Mouse (Mus musculus) lung, embryonic 14.5 days (tissue): Measurements from ENCODE around the gene Nob1. TPM values are rescaled to one million over a fixed set of nuclear protein-coding genes. Genes with fewer than 3 reads are reported as not detected.

Experiments used
- ATAC-seq: fragments of 200-750 bp; cut with Nextera tagmentation; 2 replicates; pipeline ENCODE4 v1.8.0; 2017; ENCODE audit warnings: mild to moderate bottlenecking, moderate TSS enrichment, moderate library complexity; ENCODE audit not compliant: insufficient read depth
- DNase-seq: peaks from one replicate; pipeline ENCODE4 v3.0.0-alpha.2; 2015
- H3K27ac ChIP-seq: fragments of 300-500 bp; sonication (generic); 2 replicates; pipeline ENCODE4 v1.5.1; 2014; ENCODE audit warnings: low read depth, mild to moderate bottlenecking, moderate library complexity
- H3K27me3 ChIP-seq: fragments of 300-500 bp; sonication (generic); 2 replicates; pipeline ENCODE4 v1.6.1; 2014; ENCODE audit warnings: low read length, control low read depth; ENCODE audit not compliant: insufficient read depth
- H3K36me3 ChIP-seq: fragments of 300-500 bp; sonication (generic); 2 replicates; pipeline ENCODE4 v1.6.1; 2014; ENCODE audit warnings: control low read depth; ENCODE audit not compliant: insufficient read depth
- H3K4me1 ChIP-seq: fragments of 300-500 bp; sonication (generic); 2 replicates; pipeline ENCODE4 v1.6.1; 2014; ENCODE audit warnings: antibody characterized with exemption, control low read depth; ENCODE audit not compliant: insufficient read depth
- H3K4me2 ChIP-seq: fragments of 300-500 bp; sonication (generic); 2 replicates; pipeline ENCODE4 v1.6.1; 2014; ENCODE audit warnings: mild to moderate bottlenecking
- H3K4me3 ChIP-seq: fragments of 300-500 bp; sonication (generic); 2 replicates; pipeline ENCODE4 v1.5.1; 2014; ENCODE audit warnings: low read depth, low read length
- H3K9ac ChIP-seq: fragments of 300-500 bp; sonication (generic); 2 replicates; pipeline ENCODE4 v1.6.1; 2014
- H3K9me3 ChIP-seq: fragments of 300-500 bp; sonication (generic); 2 replicates; pipeline ENCODE4 v1.6.1; 2016; ENCODE audit warnings: low read depth, low read length, control low read depth
- CTCF ChIP-seq: IDR thresholded peaks from 2 replicates; pipeline ENCODE4 v1.5.1; 2016; ENCODE audit warnings: antibody characterized with exemption, low read depth
- WGBS: fragments of 180-500 bp; shearing (Covaris S2); extraction: QIAGEN DNeasy Blood & Tissue Kit; methylation state at CpG from one replicate; pipeline ENCODE4 v1.1.7; 2014; 5-methylcytosine and 5-hydroxymethylcytosine counted together
- polyA plus RNA-seq: library from polyadenylated mRNA; unstranded; fragments of >200 nt; fragmentation: Nextera tagmentation; extraction: Ambion mirVana; gene quantifications from 2 replicates; pipeline ENCODE4 v1.2.1, GENCODE M21; 2014

The Nob1 gene
- 73.9 and 82.0 TPM in 2 replicates for polyA plus RNA-seq

- ATAC-seq (peak; percentile 99), DNase-seq (peak; percentile 99)
- Histone ChIP-seq H3K4me2 (peak within 1 kb of the TSS; percentile 70), H3K4me1 (peaks cover 4% of the 10 kb centered on the region; the same call in 1 of the 2 replicates), H3K9ac (peak within 1 kb of the TSS; percentile 77), H3K9me3 (no peaks in the 10 kb centered on the region), H3K4me3 (peak within 1 kb of the TSS; percentile 78), H3K27ac (peak within 1 kb of the TSS; percentile 39; the same call in 1 of the 2 replicates), H3K36me3 (peaks cover 34% of the 10 kb centered on the region), H3K27me3 (no peaks in the 10 kb centered on the region)
- peak; percentile 99 for TF ChIP-seq CTCF
- under 1% methylated on average over 50 of the region's 50 CpGs for WGBS
Measured at GRCm38 (mm10) chr8:107424597-107425229, at the start of gene Nob1. Nob1 (minus strand) TSS chr8:107425051.

DNA sequence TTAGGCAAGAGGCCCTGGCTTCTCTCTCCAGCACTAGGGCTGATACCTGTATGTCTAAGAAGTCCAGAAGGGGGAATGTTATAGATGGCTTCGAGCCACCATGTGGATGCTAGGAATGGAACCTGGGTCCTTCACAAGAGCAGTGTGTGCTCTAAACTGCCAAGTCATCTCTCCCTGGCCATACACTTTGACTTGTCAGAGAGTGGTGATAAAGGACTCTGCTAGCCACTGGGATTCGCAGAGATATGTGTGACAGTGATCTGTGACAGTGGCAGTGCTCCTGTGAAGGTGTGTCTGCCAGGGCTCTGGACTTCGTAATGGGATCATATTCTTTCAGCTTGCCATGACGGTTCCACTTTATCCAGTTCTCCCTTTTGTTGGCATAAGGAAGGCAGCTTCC is 48.5 kb upstream of the Nob1 start:
- no peak for TF ChIP-seq CTCF
- 0 out of 2 replicates have a peak, but pooled peaks cover 4% of the 10 kb centered on the region for H3K36me3 ChIP-seq
- no peak overlapping the region for H3K27ac ChIP-seq
- H3K4me2 ChIP-seq, result no peak overlapping the region
- no peaks in the 10 kb centered on the region for H3K9me3 ChIP-seq
- no peaks in the 10 kb centered on the region for H3K27me3 ChIP-seq
- 87% methylated on average over 4 of the region's 4 CpGs for WGBS
- 0 out of 2 replicates have a peak, but pooled peaks cover 3% of the 10 kb centered on the region for H3K4me1 ChIP-seq
- no peak overlapping the region for H3K4me3 ChIP-seq
- no peak overlapping the region for H3K9ac ChIP-seq
- no peak for ATAC-seq
- no peak for DNase-seq

- Histone ChIP-seq H3K27me3 (no peaks in the 10 kb centered on the region), H3K9ac (peak overlapping the region; percentile 2; the same call in 1 of the 2 replicates), H3K27ac (no peak overlapping the region; the same call in 1 of the 2 replicates), H3K4me3 (no peak overlapping the region), H3K36me3 (peaks cover 2% of the 10 kb centered on the region; the same call in 1 of the 2 replicates), H3K9me3 (no peaks in the 10 kb centered on the region), H3K4me1 (0 out of 2 replicates have a peak, but pooled peaks cover 3% of the 10 kb centered on the region), H3K4me2 (no peak overlapping the region)
- no peak for TF ChIP-seq CTCF
- 49% methylated on average over 10 of the region's 10 CpGs for WGBS
- ATAC-seq, result no peak
- no peak for DNase-seq
Measured at GRCm38 (mm10) chr8:107472403-107473100, 47.7 kb upstream of the Nob1 start.

DNA sequence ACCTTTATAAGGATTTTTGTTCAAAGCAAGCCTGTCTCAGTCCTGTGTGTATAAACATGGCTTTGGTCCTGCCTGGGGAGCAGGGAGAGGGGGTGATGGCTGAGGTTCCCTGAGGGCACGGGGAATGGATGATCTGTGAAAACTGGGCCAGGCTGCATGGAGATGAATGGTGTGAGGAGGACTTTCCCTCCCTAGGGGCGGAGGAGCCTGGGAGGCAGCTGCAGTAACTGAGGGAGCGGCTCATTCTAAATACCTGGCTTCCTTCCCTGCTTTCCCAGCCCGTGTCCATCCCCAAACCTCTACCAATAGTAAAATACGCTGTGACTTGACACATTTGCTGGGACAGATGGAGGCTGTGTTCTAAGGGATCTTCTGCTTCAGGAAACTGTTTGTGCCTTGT is 45.5 kb upstream of the Nob1 start:
- WGBS, result 39% methylated on average over 5 of the region's 5 CpGs
- ATAC-seq (no peak; the same call in 1 of the 2 replicates), DNase-seq (peak; percentile 51)
- Histone ChIP-seq H3K4me1 (0 out of 2 replicates have a peak, but pooled peaks cover 3% of the 10 kb centered on the region), H3K4me2 (no peak overlapping the region), H3K9ac (no peak overlapping the region), H3K27ac (no peak overlapping the region), H3K9me3 (no peaks in the 10 kb centered on the region), H3K4me3 (no peak overlapping the region), H3K27me3 (no peaks in the 10 kb centered on the region), H3K36me3 (peaks cover 2% of the 10 kb centered on the region; the same call in 1 of the 2 replicates)
- no peak for TF ChIP-seq CTCF

DNA sequence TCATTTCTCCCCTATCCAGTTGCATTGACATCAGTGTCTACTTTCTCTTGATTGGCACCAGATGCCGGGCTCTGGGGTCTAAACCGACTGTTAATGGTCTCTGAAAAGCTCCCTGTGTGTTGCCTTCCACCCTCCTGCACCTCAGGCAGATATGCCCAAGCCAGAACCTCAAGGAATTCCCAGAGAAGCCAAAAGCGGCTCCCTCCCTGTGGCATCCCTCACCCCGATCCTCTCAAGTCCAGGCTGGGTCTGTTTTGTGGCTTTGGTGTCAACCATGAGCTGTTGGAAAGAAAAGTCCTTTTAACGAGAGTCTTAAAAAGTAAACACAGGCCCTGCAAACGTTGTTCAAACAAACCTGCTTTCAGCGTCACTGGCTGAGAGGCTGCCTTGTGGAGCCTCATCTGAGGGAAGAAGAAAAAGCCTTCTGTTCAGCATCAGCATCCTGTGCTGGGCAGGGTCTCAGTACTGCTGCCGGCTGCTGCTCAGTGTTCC is 44.0 kb upstream of the Nob1 start:
- Histone ChIP-seq H3K4me2 (no peak overlapping the region), H3K27ac (peak overlapping the region; percentile 77), H3K9ac (no peak overlapping the region), H3K4me3 (no peak overlapping the region), H3K36me3 (peaks cover 5% of the 10 kb centered on the region; the same call in 1 of the 2 replicates), H3K9me3 (no peaks in the 10 kb centered on the region), H3K27me3 (no peaks in the 10 kb centered on the region), H3K4me1 (0 out of 2 replicates have a peak, but pooled peaks cover 3% of the 10 kb centered on the region)
- peak; percentile 59 for ATAC-seq
- peak; percentile 72 for DNase-seq
- 35% methylated on average over 8 of the region's 8 CpGs for WGBS
- no peak for TF ChIP-seq CTCF

DNA sequence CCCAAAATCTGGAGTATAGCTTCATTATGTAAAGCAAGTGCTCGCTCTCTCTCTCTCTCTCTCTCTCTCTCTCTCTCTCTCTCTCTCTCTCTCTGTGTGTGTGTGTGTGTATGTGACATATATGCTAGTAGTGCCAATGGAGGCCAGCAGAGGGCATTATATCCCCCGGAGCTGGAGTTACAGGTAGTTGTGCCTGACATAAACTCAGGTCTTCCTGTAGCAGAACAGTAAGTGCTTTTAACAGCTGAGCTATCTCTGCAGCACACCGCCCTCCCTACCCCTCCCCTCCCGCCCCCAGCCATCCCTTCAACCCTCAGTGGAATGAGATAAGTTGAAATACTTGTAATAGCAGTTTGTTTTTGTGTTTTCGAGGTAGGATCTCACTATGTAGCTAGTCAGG is 41.8 kb upstream of the Nob1 start:
- no peak overlapping the region for H3K27ac ChIP-seq
- no peak overlapping the region for H3K4me2 ChIP-seq
- DNase-seq (peak; percentile 29), ATAC-seq (no peak)
- H3K9ac ChIP-seq, result no peak overlapping the region
- H3K4me3 ChIP-seq, result no peak overlapping the region
- no peaks in the 10 kb centered on the region for H3K9me3 ChIP-seq
- WGBS, result 89% methylated on average over 5 of the region's 5 CpGs
- peak; percentile 31; the same call in 1 of the 2 replicates for TF ChIP-seq CTCF
- H3K36me3 ChIP-seq, result peaks cover 5% of the 10 kb centered on the region; the same call in 1 of the 2 replicates
- H3K4me1 ChIP-seq, result 0 out of 2 replicates have a peak, but pooled peaks cover 3% of the 10 kb centered on the region
- no peaks in the 10 kb centered on the region for H3K27me3 ChIP-seq
